Mouse (Mus musculus) layer of hippocampus, postnatal 25 days (tissue): Measurements from ENCODE around the gene Nrg3. TPM values are rescaled to one million over a fixed set of nuclear protein-coding genes. Genes with fewer than 3 reads are reported as not detected.

Experiments
- DNase-seq, 2 experiments: peaks; one replicate each; pipeline ENCODE4 v3.0.0; 2022; ENCODE audit warnings: mixed read lengths in 2 of 2, low spot score in 1 of 2; ENCODE audit errors: extremely low spot score in 1 of 2
- total RNA-seq, 2 experiments: library from RNA; stranded (reverse); gene quantifications; 2 replicates each; pipeline ENCODE4 v1.2.3; 2021

Gene Nrg3
- total RNA-seq, 2 experiments from 2014 or later = 56.9 to 74.8 TPM

DNA sequence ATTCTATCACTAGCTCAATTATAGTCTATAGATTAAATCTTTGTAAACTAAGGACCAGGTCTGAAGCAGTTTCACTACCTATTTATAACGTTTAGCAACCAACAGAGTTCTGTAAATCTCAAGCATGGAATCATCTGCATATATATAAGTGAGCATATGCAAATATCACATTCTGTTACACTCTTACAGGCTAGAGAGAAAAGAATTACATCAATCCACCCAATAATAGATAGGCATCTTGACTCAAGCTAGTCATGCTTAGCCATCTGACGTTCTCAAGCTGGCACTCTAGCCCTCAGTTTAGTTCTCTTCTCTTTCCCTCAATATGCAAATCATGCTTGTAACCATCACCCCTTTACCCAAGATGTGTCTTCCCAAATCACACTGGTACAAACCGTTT is 835.8 kb downstream of the Nrg3 start:
- DNase-seq = no peak

DNA sequence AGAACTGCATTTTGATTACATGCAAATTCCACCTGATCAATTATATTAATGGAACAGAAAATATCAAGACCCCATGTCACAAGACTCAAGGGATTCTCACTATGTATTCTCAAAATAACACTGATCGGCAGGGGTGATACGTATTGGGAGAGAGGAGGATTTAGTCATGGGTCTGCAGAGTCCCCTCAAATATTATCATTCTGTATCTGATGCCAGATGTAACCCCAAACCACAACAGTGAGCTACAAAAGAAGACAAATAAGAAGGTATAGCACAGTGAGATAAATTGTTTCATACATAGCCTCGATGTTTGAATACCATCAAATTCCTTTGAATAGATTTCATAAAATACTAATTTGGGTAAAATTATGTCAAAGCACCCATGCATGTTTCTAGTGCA is 842.8 kb downstream of the Nrg3 start:
- no peak for DNase-seq

DNA sequence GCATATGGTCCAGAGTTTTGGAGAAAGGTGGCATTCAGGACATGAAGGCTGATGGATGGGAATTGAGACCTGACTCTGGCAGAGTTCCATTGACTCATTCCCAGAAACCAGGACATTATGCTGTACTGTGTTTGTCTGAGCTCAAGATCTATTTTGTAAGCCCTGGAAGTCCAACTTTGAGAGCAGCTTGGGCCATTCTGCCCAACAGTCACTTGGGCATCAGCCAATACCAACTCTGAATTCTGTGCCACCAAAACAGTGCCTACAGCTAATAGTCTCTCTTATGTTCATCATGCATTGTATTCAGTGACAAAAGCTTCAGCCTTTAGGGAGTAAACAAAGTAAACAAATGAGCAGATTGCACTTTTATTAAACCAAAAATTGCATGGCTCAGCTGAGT is 843.2 kb downstream of the Nrg3 start:
- no peak for DNase-seq

DNA sequence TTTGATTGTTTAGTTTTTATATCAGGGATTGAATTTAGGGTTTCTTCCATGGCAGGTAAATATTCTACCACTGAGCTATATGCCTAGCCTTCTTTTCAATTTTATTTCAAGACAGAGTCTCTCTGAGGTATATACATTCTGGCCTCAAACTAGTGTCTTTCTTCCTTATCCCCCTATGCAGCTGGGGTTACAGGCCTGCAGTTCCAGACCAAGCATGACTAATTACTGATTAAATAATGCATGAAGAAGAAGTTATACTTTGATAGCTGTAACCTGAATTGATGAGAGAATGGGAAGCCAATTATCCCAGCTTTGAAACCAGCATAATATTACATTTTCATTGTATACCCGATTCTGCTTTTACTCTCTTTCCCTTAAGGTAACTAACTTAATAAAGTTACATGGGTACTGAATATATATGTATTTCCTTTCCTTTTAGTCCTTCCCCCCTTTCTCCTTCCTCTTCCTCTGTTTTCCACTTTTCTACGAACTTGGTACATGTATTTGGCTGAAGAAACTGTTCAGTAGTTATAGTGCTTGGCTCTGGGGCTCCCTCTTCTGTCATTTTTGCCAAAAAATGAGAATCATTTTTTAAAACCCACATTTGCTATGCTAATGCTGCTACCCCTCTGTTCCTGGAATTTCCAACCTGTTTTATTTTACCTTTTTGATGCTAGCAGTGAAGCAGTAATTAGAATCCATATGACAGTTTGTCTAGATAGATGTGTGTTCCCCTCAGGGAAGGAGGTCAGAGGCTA is 843.8 kb downstream of the Nrg3 start:
- DNase-seq = no peak

DNA sequence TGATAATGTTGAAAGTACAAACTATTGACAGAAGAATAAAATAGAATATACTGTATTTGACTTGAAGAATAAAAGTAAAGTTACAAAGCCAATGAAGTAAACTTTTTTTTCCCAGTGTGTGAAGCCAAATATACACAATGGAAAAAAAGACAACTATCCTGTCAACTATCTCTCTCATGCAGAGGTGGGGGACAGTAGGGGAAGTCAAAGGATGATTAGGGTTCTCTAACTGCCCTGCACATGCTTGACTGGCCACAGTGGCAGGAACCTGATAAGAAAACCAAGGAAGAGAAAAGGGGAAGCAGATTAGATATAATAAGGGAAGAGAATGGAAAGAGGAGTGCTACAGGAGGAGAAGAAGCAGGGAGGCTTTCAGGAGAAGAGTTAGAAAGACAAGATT is 855.9 kb downstream of the Nrg3 start:
- DNase-seq = no peak

DNA sequence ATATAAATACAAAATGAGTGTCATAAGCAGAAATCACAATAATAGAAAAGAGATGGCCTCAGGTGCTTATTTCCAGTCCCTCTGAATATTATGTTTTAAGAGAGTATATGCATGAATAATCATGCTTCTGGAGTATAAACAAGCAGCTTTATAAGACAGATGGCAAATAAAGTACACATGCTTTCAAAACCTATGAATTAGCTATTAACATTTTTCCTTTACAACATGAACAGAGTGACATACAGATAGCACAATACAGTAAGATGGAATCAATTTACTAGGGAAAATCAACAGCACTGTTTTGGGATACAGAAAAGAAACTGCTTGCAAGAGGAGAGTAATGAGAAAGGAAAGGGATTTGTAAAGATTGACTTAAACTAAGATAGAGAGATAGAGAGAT is 875.2 kb downstream of the Nrg3 start:
- DNase-seq = no peak

DNA sequence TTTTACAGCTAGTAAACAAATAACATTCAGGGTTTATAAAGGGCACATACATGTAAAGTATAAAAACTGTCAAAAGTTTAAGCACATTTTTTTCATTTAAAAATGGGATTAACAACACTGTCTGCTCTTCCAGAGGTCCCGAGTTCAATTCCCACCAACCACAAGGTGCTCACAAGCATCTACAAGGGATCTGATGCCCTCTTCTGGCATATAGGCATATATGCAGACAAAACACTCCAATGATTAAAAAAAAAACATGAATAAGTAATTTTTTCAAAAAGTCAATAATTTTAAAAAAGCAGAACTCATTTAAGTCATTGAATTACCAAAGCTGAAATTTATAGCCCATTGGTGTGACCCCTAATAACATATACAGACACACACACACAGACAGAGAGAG is 878.6 kb downstream of the Nrg3 start:
- DNase-seq = no peak

DNA sequence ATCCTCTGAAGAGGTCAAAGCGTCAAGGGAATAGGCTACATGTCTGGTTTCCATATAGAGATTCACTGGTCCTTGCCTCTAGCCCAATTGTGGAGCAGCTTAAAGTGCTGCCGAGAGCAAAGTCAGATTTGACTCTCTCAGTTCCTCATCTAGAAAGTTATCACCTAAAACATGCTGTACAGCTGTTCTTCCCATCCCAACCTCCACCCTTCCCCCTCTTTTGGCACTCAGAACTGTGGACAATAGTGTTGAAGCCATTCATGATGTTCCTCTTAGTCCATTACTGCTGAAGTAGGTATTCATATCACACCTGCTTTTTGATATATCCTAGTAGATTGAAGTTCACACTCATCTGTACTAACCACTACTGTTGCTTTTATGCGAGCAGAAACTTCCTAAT is 896.1 kb downstream of the Nrg3 start:
- DNase-seq = no peak

DNA sequence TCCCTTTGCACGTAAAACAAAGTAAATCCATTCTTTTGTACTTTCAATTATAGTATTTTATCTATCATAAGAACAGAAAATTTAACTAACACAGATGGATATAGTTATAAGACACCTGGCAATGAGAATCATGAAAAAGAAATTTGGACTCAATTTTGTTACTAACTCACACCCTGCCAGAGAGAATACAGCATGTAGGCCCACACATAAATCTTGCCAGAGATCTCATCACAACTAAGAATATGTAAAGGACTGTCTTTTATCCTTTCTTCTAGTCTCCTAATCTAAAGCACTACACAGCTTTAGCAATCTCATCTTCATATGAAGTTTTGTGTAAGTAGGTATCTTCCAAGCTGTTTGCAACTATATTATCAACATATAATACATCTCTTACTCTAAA is 904.7 kb downstream of the Nrg3 start:
- DNase-seq = no peak

DNA sequence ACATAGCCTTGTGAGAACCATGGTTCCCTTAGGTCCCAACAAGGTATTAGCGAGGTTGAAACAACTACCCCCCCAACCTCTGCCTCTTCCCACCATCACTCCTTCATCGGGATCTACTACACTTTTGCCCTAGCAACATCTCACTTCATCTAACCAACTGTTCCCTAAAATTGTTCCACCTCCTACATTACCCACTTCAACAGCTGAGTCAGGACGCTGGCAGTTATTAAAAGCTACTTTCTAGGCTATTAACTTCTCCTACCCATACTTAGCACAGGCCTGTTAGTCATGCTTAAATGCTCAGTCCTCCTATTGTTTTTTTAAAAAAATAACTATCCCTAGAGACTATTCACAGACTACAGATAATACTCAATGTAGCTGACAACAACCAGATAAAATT is 906.7 kb downstream of the Nrg3 start:
- DNase-seq = no peak

DNA sequence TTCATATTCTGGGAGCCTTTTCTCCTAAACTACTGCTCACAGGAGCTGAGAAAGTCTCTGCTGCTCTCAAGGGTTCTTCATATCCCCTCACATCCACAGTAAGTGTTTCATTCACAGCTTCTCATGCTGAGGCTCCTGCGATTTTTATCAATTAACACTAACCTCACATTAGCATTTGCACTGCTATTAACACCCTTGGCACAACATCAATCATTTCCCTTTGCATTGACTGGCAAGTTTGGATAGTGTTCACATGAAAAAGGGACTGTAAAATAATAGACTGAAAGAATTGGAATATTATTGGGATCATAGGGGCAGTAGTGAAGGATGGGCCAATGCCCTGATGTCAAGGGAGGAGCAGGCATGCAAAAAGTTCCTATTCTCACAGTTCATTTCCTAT is 918.3 kb downstream of the Nrg3 start:
- DNase-seq = no peak

DNA sequence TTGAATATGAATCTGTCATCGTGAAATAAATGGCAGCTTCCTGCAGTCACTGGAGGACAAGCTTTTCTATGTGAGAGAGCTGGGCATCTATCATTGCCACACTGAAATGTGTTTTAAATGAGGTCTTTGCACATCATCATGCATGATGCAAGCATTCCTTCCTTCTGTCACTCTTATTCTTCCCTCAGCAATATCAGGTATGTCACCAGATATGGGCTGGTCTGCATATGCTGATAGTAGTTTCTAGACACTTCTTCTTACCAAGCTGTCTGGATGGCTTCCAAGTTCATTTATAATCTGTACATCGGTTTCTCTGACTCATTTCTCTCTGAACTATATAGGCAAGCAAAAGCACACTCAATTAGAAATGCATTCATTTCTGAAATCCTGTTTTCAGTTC is 925.6 kb downstream of the Nrg3 start:
- no peak for DNase-seq

DNA sequence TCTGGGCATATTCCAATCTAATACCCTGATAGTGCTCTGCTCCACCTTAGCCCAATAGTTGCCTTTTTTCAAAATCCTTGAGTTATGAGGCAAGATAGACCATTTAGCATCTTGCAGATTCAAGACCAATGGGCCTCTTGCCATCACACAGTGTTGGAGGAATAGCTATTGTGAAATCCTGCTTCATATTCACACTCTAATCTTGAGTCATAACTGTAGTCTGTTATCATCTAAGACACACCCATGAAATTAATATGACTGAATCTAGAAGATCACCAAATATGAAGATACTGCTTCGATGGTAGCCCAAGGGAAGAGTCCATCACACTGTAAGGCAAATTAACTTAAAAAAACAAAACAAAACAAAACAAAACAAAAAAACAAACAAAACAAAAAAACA is 937.7 kb downstream of the Nrg3 start:
- no peak for DNase-seq

DNA sequence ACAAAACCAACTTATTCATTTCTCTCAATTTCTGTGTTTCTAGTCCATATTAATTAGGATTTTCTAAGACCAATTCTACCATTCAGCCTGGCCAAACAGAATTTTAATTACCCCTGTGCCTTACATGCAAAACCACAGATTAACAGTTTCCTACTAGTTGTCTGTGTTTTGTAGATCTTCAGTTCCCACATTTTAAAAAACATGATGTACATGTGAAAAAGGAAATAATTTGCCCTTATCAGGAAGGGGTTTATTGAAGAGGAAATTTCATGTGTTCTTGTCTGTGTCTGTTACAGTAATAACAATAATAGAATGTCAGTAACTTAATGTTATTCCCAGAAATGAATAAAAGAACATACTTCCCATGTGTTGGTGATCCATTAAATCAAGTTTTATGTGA is 939.4 kb downstream of the Nrg3 start:
- no peak for DNase-seq

DNA sequence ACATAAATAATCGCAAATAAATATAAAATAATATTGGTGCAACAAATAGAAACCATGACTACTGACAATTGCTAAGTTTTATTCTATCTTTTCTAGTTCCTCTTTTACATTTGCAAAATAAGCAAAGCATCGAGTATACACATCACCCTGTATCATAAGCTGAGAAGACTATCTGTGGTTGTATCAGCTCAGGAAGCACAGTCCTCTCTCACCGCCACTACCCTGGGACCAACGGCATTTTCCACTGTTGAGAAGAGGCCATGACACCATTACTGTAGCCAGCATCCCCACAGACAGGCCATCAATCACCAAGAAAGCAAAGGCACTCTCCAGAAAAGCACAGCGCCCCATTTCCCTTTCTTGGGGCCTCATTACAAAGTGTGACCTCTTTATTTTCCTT is 956.7 kb downstream of the Nrg3 start:
- no peak for DNase-seq

DNA sequence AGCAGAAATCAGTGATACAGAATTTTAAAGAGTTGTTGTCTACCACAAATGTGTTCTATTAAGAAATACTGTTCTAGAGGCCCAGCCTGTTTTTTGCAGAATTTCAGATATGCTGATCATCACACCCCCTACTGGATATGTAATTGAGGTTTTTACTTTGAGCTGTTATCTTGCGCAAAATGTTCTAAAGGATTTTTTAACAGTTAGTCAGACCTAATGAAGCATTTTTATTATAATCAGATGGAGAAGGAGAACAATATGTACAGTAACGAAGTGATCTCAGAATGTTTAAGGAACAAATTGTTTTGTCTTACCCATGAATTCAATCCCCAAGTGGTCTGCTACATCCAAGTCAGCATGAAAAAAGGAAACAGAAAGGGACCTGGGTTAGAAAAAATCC is 963.9 kb downstream of the Nrg3 start:
- no peak for DNase-seq

DNA sequence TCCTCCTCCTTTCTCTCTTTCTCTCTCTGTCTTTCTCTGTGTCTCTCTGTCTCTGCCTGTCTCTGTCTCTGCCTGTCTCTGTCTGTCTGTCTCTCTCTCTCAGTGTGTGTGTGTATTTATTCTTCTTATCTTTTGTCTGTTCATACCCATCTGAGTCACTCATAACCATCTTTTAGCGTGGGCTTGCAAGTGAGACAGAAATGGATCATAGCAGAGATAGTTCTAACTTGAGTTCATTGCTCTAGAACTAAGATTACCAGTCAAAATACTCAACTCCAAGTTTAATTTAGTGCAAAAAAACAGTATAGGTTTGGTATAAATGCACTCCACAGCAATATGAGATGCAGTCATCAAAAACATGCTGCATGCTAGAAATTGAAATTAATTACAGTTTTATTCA is 977.9 kb downstream of the Nrg3 start:
- DNase-seq = no peak

DNA sequence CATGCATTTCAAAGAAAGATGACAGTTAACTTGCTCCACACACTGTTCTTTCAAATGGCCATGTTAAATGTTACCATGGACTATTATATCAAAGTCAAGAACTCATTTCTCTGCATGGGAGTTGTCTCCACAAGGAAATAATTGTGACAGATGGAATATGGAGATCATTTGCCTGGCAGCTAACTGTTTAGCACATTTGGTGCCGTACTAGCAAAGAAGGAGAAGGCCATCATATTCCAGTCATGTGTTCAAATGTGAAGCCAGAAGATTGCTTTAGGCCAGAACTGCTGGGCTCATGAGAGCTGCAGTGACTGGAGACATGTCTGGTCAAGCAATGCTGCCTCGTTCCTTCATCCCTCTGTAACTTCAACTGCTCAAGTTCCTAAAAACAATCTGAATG is 1025.8 kb downstream of the Nrg3 start:
- DNase-seq = no peak

DNA sequence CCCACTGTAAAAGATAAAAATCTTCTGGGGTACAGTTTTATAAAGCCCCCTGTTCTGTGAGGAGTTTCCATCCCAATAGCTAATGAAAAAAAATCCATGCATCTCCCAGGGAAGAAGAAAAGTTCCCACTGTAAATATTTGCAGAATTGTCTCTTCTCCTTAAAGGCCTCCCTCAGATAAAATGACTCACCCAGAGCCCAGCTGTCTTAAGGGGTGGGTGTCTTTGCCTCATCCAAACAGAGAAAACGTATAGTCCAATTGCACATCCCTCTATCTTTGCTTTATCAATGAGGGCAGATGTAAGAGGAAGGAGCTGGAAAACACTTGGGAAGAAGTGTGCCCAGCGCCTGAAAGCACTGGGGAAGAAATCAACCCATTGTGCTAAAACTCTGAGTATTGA is 1028.1 kb downstream of the Nrg3 start:
- DNase-seq = no peak

DNA sequence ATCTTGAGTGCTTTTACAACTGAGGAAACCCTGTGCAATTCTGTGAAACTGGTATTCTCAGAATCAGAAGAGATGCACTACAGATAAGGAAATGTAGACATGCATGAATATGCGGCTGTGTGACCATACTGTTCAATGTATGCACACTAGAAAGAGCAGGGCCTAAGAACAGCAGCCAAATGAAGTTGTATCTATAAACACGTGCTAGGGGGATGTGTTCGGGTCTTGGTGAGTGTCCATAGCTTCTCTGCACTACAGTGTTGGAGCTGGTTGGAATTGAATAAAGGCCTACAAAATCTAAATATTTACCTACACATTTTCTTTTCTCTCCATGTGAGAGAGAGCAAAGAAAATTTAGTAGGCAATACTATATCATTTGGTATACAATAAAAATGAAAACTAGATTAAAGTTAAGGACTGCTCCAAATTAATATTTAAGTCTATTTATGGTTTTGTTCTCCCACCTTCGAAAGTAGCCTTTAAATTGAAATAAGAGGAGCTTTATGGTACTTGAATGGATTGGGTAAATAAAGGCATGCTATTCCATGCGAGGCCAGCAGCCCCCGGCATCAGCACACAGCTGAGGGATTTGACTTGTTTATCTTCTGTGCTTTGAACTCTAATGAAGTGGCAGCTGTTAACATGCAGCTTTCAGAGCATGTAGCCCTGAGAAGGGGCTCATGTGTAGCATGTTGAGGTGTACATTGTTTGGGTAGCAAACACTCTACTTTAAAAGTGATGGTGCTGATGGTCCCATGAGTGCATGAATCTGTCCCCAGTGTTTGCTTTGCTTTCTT is 1038.9 kb downstream of the Nrg3 start:
- DNase-seq = no peak

DNA sequence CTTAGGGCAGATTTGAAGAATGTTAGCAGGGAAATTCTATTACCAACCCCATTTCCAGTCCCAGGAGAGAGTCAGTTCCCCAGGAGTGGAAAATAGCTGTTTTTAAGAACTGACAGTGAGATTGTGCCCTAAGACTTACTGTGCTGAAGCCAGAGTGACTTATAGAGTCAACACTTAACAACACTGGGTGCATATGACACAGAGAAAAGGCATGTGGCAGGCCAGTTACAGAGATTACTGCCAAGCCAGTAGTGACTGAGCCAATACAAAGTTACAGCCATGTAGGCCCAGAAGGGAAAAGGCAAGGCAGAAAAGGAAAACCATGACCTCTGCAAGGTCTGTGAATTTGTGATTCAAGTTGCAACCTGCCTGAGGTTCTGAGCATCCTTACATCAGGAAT is 1098.2 kb downstream of the Nrg3 start:
- DNase-seq = no peak

DNA sequence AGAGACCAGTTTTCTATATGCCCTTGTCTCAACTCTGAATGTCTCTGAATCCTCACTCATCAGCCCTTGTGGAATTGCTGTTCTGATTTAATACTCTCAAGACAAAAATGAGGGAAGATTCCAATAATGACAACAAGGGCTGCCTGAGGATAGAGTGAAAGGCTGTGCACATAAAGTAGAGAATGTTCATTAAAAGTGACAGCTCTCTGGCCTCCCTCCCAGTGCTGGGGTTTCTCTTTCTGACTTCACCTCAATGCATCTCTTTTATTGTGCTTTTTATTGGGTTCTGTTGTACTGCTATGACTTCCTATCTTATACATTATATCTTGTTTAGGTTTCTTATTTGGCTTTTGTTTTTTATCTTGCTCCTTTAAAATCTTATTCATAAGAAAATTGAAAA is 1131.9 kb downstream of the Nrg3 start:
- DNase-seq = no peak
